Mouse (Mus musculus) left cerebral cortex, adult 8-10 months (tissue): ENCODE measurements at regions not wholly inside any gene's neighbourhood (a gene's known extent, or its start where the extent isn't known, plus 50 kb on each side); places are given as distances from the start of the nearest gene placed in this dataset.
A peak's percentile ranks its signal among the peaks of the same experiment; 100 is the strongest.

ENCODE experiments used
- DNase-seq, 2 experiments: peaks; one replicate each; pipeline ENCODE4 v3.0.0; 2022; ENCODE audit warnings: low spot score in 2 of 2

GRCm38 (mm10) chr7:52399513-52399912 is 384.0 kb upstream of the 1700015G11Rik start:
- no peak for DNase-seq

- peak in 1 of 2 experiments; percentile 6 for DNase-seq
Measured at GRCm38 (mm10) chr7:52391793-52392192, 376.3 kb upstream of the 1700015G11Rik start.
